Mouse (Mus musculus) adrenal gland, postnatal 10 days (tissue): ENCODE measurements around the gene Gsn. TPM values are rescaled to one million over a fixed set of nuclear protein-coding genes. Genes with fewer than 3 reads are reported as not detected.

ENCODE experiments used
- DNase-seq: peaks from one replicate; pipeline ENCODE4 v3.0.0; 2021; ENCODE audit warnings: mixed read lengths
- total RNA-seq, 2 experiments: library from RNA; stranded (reverse); gene quantifications; 2 replicates each; pipeline ENCODE4 v1.2.3; 2021

Gsn gene
- total RNA-seq, 2 experiments from 2014 or later: 161 to 192 TPM

DNA sequence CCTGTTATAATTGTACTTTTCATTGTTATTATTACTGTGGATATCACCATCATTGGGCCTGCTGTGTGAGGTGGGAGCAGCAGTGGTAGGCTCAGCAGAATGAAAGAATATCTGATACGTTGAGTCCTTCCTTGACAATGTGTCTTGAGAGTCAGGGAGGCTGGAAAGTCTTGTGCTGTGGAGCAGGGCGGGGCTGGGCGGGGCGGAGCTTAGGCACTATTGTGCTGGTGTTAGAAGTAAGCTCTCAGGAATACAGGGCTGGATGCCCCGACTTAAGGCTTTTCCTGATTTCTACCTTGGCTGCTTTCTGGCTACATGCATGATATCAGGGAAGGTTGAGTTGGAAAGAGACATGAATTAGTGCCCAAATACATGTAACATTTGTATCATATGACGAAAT is 3.4 kb upstream of the Gsn start:
- DNase-seq: no peak

DNA sequence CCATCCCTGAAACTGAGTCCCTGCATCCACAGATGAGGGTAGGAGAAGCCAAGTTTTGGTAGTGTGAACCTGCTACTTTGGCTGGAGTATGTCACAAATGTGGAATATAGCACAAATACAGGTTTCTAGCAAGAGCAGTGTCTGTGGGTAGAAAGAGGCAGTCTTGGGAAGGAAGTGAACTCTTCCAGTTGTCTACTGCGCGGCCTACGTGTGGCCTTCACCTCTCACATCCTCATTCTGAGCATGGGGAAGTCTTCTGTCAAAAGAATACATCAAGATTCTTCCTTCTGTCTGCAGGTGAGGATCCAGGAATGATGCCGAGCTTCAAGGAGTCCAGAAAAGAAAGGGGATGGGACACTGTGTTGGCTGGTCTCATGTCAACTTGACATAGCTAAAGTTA is 2.4 kb upstream of the Gsn start:
- no peak for DNase-seq

DNA sequence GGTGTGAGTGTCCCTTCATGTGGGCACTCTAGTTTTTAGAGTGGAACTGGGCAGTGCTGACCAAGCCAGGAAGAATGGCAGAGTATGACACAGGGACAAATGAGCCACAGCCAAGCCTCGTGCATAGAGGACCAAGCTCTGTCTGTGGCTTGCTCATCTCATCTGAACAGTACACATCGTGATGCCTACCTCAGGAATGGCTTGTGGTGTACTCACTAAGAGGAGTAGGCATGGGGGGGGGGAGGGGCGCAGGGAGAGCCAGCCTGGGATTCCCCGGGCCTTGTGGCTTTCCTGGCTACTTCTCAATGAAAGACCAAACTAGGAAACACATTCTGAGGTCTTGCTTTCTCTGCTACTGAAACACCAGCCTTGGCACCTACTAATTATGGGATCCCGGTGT is 1.2 kb upstream of the Gsn start:
- no peak for DNase-seq

DNA sequence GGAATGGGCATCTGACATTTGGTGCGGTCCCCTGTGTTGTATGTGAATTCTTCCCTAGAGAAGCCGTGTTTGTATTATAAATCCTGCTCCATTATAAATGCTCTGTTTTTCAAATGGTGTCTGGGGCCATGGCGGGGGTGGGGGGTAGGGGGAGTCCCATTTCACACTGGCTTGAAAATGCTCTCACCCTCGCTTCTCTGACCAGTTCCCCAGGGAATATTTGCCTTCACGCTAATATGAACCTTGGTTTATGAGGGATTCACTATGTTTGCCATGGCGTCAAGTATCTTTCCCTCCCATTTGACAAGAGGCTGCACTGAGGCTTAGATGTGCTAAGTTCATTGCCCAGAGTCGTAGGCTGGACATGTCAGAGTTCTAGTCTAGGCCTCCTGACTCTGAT is 718 bp upstream of the Gsn start:
- DNase-seq: no peak

DNA sequence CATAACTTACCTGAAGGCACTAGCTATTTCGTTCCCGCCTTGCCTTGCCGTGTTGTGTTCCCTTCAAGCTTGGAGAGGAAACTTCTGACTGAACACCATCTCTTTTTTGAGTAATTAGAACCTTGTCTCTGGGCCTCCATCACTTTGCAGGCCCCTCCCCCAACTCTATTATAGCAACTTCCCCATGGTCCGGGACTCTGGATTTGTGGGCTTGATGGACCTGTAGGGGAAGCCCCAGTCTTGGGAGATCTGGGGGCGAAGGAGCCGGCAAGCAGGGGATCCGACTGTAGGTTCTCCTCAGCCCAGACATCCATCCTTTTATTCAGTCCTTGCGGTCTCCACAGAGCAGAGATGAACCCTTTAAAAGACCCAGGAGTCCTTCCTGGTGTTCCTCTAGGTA is 752 bp downstream of the Gsn start:
- DNase-seq: no peak

DNA sequence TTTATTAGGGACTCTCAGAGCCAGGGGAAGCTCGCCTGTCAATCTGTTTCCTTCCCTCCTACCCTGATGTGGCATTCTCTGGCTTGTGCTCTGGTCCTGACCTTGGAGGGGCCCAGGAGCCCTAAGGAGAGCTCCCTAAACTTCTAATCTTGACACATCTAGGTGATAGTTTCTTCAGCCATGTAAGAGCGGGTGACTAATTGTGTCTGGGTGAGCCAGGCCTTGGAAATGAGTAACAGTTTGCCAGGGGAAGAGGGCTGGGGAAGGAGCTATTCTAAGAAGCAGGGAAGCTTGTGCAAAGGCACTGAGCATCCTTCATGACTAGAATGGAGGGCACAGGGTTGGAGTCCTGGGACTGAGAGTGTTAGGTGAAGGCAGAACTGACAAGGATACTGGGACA is 1.7 kb downstream of the Gsn start:
- DNase-seq: no peak

DNA sequence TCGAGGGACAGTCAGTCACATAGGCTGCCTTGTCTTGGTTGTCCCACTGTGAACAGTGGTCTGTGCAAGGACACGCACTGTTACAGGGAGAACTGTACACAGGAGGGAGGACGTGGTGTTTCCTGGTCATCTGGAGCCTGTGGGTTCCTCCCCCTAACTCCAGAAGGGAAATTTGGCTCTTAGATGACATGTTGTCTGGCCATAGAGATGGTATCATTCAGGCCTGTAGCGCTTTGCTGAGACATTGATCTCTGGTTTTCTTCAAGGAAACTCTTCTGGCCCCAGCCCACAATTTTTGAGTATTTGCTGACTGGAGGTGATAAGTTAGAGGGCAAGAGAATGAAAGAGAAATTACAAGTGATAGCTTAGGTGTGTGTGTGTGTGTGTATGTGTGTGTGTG is 2.4 kb downstream of the Gsn start:
- no peak for DNase-seq

DNA sequence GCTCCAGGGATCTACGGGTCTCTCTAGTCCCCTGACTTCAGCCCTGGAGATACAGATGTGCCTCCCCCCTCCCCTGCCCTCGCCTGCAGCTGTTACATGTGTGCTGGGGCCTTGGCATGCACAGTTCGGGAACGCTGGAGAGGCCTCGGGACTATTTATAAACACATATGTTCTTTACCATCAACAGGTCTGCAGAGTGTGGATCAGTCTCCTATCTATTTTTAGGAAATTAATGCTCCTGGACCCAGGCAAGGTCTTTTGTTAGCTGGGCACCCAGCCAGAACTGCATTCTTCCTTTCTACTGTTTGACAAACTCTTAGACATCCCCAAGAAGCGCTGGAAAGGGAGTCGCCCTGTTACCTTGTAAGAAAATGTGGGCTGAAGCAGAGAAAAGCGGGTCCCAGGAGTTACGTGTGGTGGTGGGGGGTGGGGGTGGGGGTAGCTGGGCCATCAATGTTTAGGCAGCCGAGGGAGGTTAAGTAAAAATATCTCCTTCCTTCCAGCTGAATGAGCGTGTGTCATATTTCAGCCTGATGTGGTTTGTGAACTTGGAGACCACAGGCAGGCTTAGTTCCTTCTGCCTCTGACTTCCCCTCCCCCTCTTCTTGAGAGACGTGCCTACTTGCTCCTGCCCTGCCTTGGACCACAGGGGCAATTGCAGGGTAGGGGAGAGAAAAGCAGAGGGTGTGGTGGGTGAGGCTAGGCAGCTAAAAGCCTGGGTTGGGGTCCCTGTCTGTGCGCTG is 3.3 kb downstream of the Gsn start:
- peak; percentile 62 for DNase-seq

DNA sequence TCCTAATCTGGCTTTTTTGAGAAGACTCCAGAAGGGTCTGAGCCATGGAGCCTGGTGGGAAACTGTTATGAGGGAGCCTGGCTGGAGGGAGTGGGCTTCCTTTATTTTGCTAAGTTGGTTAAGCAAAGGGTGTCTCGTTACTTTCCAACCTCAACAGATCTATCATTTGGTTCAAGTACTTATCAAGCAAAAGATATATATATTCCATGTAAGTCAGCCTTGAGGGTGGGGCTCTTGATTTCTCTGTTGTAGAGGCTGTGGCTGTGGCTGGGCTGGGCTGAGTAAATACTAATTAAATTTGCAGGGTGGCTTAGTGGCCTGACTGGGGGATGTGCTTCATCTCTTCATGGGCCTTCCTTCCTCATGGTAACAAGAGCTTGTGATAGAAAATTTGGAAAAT is 4.1 kb downstream of the Gsn start:
- DNase-seq: no peak

DNA sequence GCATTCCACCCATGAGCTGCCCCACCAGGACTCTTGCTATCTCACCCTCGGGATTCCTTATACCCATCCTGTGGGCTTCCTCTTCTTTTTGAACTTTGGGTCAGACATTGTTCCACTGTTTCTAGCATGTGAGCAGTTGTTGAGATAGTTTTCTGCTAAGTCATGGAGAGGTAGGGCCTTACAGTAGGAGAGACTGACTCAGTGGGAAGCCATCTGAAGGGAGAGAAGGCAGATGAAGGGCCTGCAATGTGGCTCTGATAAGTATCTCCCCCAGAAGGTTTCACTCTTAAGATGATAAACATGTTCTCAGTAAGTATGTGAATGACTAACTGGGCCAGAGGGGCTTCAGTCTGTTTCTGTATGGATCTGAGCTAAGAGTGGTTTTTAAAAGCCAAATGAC is 7.9 kb downstream of the Gsn start:
- DNase-seq: no peak

DNA sequence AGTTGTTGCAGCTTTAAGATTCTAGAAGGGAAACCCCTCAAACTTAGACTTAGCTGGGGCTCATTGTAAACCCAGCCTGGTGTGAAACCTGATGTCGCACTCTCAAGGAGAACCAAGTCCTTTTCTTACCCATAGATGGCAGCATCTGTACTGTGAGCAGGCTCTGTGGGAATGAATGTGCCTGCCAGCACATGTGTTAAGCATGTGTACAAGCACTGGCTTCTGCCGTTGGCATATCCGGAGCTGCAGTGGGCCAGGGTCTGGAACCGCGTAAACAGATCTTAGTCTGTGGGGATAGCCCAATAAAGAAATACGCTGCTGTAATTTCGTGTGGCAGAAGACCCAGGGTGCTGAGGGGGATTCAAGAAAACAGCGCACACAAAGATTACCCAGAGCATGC is 9.1 kb downstream of the Gsn start:
- peak; percentile 51 for DNase-seq

DNA sequence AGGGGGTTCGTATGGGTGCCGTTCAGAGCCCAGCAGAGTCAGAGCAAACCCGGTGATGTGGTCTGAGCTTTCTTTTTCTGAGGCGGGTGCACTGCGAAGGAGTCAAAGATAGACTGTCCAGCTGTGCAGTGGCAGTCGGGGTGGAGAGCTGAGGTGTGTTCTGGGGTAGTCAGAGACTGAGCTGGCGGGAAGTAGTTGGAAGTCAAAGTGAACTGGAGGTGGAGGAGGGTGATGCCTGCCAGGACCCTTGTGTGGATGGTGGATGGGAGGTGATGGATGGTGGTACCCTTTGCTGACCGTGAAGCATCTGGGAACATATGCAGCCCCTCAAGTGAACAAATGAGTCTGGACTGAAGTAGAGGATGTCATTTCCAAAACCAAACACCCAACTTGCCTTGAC is 9.6 kb downstream of the Gsn start:
- no peak for DNase-seq

DNA sequence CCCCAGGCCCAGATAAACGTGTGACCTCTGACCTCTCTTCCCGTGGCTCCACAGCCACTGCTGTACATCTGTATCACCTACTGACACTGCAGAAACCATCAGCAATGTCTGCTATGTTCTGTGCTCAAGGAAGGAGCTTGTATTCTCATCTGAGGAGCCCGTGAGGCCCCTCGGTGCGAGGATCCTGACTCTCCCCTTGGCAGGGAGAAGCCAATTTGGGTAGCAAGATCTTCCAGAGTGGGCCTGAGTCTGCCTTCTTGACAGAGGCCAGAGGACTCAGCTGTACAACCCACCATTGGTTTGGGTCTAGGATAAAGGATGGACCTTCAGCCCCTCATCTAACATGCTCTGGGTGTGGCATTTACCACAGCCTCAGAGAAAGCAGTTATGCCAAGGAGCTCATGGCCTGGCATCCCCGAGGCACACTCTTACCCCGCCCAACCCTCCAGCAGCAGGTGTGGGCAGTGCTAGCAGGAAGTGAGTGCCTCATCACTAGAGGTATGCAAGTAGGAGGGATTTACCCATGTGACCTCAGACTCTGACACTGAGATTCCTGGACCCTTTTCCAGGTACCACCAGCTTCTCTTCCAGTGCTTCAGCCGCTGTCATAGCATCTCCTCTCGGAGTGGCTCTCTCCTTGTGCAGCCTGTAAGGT is 10.2 kb downstream of the Gsn start:
- no peak for DNase-seq

DNA sequence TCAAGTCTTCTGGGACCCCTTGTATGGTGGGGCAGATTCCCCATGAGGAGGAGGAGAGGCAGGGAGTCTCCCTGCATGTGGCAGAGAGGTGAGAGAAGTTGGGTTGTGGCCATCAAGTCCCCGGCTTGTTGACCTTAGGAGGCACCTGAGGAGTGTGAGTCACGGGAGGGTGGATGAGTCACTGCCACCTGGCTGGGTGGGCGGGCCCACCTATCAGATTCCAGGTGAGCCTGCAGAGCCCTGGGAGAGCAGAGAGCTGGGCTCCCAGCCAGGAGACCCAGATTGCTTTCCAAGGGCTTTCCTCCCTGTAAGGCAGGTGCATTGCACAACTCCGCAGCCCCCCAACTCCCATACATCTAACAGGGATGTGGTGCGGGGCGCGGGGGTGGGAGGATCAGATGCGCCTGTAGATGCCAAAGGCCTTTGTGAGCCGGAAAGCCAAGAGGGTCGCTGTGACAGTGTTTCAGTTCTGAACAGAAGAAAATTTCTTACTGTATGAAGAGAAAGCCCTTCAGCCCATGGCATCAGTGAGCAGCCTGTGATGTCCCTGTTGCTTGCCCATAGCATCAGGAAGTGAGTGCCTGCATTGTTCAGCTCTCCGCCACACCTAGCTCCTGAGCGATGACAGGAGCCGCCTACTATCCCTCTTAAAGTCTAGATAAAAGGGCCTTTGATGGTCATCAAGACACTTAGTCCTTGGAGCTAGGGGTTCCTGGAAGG is 11.1 kb downstream of the Gsn start:
- DNase-seq: no peak

DNA sequence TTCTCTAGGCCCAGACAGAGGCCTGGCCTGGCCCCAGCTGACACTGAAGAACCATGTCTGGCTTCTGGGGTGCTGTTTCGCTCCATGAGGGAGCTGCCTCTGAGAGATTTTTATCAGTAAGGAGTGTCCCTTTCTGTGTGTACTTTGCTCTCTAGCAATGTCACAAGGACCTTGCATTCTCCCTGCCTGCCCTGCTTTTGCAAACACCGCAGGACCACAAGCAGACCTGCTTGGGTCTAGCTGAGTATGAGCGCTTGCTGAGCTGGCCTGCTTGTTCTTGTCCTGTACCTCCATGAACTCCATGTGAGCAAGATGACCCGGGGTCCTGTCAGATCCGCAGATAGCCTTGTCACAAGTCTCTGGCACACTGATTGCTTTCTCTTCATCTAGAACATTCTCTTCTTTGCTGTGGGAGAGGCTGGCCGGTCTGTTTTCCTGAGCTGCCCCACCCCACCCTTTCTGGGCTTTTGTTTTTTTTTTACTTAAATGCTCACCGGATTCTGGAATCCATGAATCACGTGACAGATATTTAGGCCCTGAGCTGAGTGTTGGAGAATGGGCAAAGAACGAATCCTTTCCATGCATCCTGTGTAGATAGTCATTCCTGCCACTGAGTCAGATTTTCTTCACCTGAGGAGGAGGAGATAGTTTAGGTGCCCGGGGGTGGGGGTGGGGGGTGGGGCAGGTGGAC is 11.8 kb downstream of the Gsn start:
- no peak for DNase-seq

DNA sequence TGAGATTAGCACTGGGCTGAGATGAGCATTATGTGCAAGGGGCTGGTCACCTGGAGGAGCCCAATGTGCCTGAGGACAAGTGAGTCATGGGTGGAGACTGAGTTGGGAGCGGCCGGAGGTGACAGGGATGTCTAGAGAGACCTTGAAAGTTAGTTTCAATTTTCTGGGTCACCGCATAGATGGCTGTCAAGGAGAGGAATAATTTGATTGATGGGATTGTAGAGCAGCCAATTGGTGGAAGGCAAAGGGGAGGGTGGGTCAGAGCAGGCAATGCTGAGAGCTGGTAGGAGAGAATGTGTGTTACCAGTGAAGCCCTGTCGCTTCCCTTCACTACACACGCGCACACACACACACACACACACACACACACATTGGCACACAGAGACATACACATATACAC is 13.0 kb downstream of the Gsn start:
- DNase-seq: peak; percentile 57

DNA sequence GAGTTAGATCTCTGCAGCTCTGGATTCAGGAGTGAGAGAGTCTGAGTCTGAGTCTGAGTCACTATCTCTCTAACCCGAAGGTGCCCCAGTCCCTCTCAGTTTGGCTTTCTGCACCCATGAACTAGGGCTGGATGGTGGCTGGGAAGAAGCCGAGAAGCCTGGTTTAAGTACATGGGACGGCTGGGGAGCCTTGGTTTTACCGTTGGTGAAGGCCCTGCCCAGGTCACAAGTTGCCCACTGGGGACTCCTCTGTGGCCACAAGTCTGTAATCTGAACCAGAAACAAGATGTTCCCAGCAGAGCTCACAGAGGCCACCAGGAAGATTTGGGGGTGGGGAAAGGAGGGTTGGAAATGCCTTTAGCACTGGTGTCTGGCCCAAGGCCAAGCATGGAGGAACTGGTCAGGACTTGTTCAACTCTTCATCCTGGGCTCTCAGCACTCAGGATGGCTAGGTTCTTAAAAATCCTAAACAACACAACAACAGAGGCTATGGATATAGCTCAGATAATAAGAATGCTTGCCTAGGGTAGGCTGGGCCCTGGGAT is 13.6 kb downstream of the Gsn start:
- no peak for DNase-seq

DNA sequence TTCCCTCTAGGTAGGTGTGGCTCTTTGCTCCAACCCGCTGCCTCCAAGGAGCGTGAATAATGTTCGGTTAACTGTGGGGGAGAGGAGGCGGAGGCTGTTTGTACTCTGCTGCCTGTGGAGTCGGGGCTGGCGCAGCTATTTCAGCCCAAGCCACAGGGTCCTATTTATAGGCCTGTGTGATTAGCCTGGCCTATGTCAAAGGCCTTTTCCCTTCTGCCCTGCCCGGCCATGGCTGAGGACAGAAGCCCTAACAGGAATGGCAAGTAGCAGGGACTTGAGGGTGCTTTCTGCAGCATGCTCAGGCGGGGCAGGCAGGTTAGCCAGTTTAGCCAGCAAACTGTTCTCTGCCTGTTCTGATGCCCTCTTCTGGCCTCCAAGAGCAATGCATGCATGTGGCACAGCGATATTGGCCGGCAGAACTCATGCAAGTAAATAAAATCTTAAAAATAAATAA is 14.4 kb downstream of the Gsn start:
- peak; percentile 69 for DNase-seq

DNA sequence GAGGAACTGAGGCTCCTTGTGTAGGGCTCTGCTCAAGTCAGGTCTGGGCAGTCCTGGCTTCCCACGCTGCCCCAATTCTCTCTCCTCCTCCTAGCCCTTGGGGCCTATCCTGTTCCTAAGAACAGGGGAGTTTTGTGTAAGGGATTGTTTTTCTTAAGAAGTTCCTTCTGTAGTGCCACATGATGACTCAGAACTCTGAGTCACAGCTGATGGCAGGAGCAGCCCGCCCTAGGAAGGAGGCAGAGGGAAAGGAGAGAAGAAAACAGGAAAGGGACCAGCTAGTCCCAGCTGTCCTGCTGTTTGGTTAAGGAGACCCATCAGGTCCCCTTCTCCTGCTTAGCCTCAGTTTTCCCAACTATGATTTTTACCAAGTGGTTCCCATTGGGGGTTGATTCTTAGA is 15.6 kb downstream of the Gsn start:
- DNase-seq: no peak

DNA sequence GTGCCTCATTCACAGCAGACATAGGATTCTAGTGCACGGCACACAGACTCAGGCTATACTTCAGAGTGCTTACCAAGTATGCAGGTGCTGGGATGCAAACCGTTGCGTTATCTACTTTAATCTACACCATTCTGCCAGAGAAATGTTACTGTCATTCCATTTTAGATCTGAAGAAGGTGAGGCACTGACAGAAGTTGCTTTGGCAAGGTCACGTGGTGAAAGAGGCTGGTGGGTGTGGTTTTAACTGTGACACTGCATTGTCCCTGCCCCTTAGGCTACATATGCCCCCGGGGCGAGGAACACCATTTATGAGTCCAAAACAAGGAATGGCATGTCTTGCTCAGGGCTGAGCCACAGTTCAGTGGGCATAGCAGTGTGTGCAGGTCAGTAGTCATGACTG is 16.7 kb downstream of the Gsn start:
- no peak for DNase-seq

DNA sequence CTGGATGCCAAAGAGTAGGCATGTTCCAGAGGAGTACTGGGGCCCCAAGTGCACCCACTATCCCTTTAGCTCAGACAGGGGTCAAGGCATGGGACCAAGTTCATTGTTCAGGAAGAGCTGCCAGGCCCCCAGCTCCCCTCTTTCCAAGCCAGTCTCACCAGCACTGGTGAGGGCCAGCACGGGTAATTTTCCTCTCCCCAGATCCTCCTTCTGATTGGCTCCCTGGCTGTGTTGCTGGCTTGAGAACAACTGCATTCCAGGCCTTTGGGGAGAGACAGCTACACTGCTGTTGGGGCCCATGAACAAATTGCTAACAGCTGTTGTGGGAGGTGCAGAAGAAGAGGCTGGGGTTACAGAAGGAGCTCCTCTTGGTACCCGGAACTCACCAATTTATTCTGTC is 17.4 kb downstream of the Gsn start:
- DNase-seq: peak; percentile 55

DNA sequence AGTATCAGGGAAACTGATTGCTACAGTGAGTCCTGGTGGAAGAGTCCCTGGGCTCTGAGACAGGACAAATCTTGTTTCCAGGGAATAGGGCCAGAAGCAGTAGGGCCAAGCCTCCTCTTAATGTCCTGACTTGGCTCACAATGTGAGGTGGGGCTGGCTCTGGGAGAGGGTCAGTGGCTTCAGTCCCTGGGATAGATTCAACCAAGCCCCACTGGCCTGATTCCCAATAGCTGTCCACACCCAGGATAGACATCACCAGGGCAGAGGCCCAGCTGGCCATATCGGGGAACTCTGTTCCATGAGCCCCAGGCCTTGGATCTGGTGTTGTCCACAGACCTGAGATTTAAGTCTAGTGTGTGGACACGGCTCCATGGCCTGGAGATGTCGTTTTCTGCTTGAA is 21.5 kb downstream of the Gsn start:
- peak; percentile 81 for DNase-seq
